Mouse (Mus musculus): ENCODE measurements around the gene Pdcd10.
A peak's percentile ranks its signal among the peaks of the same experiment; 100 is the strongest.

DNA sequence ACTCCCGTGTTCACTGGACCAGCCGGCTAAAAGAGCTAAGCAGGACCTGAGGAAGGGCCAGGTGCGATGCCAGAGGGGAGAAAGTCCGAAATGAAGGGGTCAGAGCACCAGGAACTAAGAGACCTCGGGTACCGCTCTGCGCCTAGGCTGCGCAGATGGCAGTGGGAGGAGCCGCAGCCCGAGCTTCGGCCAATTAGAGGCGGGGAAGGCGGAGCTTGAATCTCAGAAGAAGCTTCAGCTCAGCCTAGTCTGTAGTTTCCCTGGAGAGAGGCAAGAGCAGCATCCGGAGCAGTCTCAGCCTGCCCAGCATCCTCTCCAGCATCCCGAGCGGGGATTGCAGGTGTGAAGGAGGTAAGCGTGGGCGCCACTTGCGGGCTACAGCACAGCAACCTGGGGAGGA lies 636 bp upstream of the Pdcd10 start, which contains the start of gene Serpini1:
- no peak for TF ChIP-seq CTCF (IDR thresholded peaks at IDR 0.05; ENCODE audit: borderline replicate concordance, insufficient read depth, low read depth, low read length)
- peak; percentile 98 for TF ChIP-seq POLR2A (IDR thresholded peaks at IDR 0.05; ENCODE audit: borderline replicate concordance, insufficient read depth, low read length)

All from cerebellum, adult 2 months (tissue).